Mouse (Mus musculus): ENCODE measurements around the gene Ahsa1.

- TF ChIP-seq CTCF (IDR thresholded peaks at IDR 0.05; ENCODE audit: extremely low read depth, insufficient read depth, insufficient read length, insufficient replicate concordance) (no peak), POLR2A (IDR thresholded peaks at IDR 0.05; ENCODE audit: low read depth, low read length) (no peak)
Observed at GRCm38 (mm10) chr12:87301189-87301588, 34.9 kb downstream of the Ahsa1 start.
